Mouse (Mus musculus) neural tube, embryonic 11.5 days (tissue): ENCODE data around the gene Gadd45b. TPM values are rescaled to one million over a fixed set of nuclear protein-coding genes. Genes with fewer than 3 reads are reported as not detected.

Experiments
- ATAC-seq: fragments of 200-750 bp; cut with Nextera tagmentation; 2 replicates; pipeline ENCODE4 v1.8.0; 2017; ENCODE audit warnings: moderate number of reproducible peaks, mild to moderate bottlenecking, moderate TSS enrichment, moderate library complexity; ENCODE audit not compliant: insufficient read depth, low FRiP score, low TSS enrichment
- DNase-seq: peaks from one replicate; pipeline ENCODE4 v3.0.0-alpha.2; 2015; ENCODE audit warnings: low spot score
- H3K27ac ChIP-seq: fragments of 300-500 bp; sonication (generic); 2 replicates; pipeline ENCODE4 v1.5.1; 2014; ENCODE audit warnings: low read depth, mild to moderate bottlenecking, low read length
- H3K27me3 ChIP-seq: fragments of 300-500 bp; sonication (generic); 2 replicates; pipeline ENCODE4 v1.6.1; 2014; ENCODE audit warnings: mild to moderate bottlenecking, low read length, mixed read lengths; ENCODE audit not compliant: control insufficient read depth, insufficient read depth
- H3K36me3 ChIP-seq: fragments of 300-500 bp; sonication (generic); 2 replicates; pipeline ENCODE4 v1.6.1; 2014; ENCODE audit warnings: mild to moderate bottlenecking, low read length, moderate library complexity, mixed read lengths; ENCODE audit not compliant: control insufficient read depth, insufficient read depth
- H3K4me1 ChIP-seq: fragments of 300-500 bp; sonication (generic); 2 replicates; pipeline ENCODE4 v1.6.1; 2014; ENCODE audit warnings: low read length, mixed read lengths; ENCODE audit not compliant: control insufficient read depth, insufficient read depth
- H3K4me2 ChIP-seq: fragments of 300-500 bp; sonication (generic); 2 replicates; pipeline ENCODE4 v1.6.1; 2014; ENCODE audit warnings: low read depth, mild to moderate bottlenecking, moderate library complexity
- H3K4me3 ChIP-seq: fragments of 300-500 bp; sonication (generic); 2 replicates; pipeline ENCODE4 v1.5.1; 2014; ENCODE audit warnings: low read depth, low read length
- H3K9ac ChIP-seq: fragments of 300-500 bp; sonication (generic); 2 replicates; pipeline ENCODE4 v1.6.1; 2014; ENCODE audit warnings: mild to moderate bottlenecking, low read length
- H3K9me3 ChIP-seq: fragments of 300-500 bp; sonication (generic); 2 replicates; pipeline ENCODE4 v1.6.1; 2016; ENCODE audit warnings: low read length; ENCODE audit not compliant: control insufficient read depth
- WGBS: fragments of 180-500 bp; shearing (Covaris S2); extraction: QIAGEN DNeasy Blood & Tissue Kit; methylation state at CpG from one replicate; pipeline ENCODE4 v1.1.7; 2014; 5-methylcytosine and 5-hydroxymethylcytosine counted together
- polyA plus RNA-seq: library from polyadenylated mRNA; unstranded; fragments of >200 nt; fragmentation: Nextera tagmentation; extraction: Ambion mirVana; gene quantifications from 2 replicates; pipeline ENCODE4 v1.2.1, GENCODE M21; 2014

Gadd45b gene
- polyA plus RNA-seq, 1 experiment from 2014 or later: 7.9 TPM

- DNase-seq (no peak), ATAC-seq (no peak)
- H3K4me1 ChIP-seq: peaks cover 10% of the 10 kb centered on the region; the same call in 1 of the 2 replicates
- H3K9me3 ChIP-seq: no peaks in the 10 kb centered on the region
- H3K4me2 ChIP-seq: no peak overlapping the region
- H3K4me3 ChIP-seq: no peak overlapping the region
- WGBS: 95% methylated on average over 4 of the region's 4 CpGs
- H3K9ac ChIP-seq: no peak overlapping the region
- H3K36me3 ChIP-seq: peaks cover 4% of the 10 kb centered on the region
- H3K27me3 ChIP-seq: no peaks in the 10 kb centered on the region
- H3K27ac ChIP-seq: no peak overlapping the region
These were observed 14.1 kb upstream of the Gadd45b start for GRCm38 (mm10) chr10:80915736-80916135.

DNA sequence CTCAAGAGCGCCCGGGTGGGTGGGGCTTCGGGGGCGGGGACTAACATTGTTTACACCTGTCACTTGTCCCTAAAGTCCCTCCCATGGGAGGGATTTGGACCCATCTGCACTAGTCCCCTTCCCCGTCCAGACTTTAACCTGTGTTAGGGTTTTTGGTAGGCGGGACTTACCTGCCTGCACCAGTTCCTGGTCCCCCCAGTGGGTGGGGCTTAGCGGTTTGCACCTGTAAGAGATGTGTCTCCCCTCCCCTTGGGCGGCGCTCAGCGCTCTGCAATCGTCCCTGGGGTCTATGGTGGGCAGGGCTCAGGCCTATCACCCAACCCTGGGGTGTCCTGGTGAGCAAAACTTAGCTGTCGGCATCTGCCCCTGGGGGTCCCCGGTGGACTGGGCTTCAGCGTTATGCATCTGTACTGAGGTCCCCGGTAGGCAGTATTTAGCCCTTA lies 12.5 kb upstream of the Gadd45b start:
- H3K9ac ChIP-seq: peak overlapping the region; percentile 86
- ATAC-seq (no peak), DNase-seq (no peak)
- H3K27ac ChIP-seq: peak overlapping the region; percentile 42
- no peaks in the 10 kb centered on the region for H3K27me3 ChIP-seq
- H3K4me1 ChIP-seq: peaks cover 16% of the 10 kb centered on the region
- WGBS: 2% methylated on average over 15 of the region's 15 CpGs
- H3K9me3 ChIP-seq: no peaks in the 10 kb centered on the region
- peak overlapping the region; percentile 98 for H3K4me2 ChIP-seq
- peak overlapping the region; percentile 97 for H3K4me3 ChIP-seq
- H3K36me3 ChIP-seq: peaks cover 4% of the 10 kb centered on the region

- H3K36me3 ChIP-seq: peaks cover 4% of the 10 kb centered on the region
- H3K4me2 ChIP-seq: peak within 1 kb of the TSS; percentile 98
- WGBS: under 1% methylated on average over 61 of the region's 61 CpGs
- ATAC-seq: peak; percentile 74
- DNase-seq: peak; percentile 85
- peak within 1 kb of the TSS; percentile 86 for H3K9ac ChIP-seq
- H3K27me3 ChIP-seq: no peaks in the 10 kb centered on the region
- H3K9me3 ChIP-seq: no peaks in the 10 kb centered on the region
- peak within 1 kb of the TSS; percentile 97 for H3K4me3 ChIP-seq
- peaks cover 16% of the 10 kb centered on the region for H3K4me1 ChIP-seq
- peak within 1 kb of the TSS; percentile 42 for H3K27ac ChIP-seq
These were observed 12.0 kb upstream of the Gadd45b start, which contains the start of gene Lmnb2 for GRCm38 (mm10) chr10:80917779-80918434. Gene Lmnb2, minus strand, starts transcription at chr10:80918245.

DNA sequence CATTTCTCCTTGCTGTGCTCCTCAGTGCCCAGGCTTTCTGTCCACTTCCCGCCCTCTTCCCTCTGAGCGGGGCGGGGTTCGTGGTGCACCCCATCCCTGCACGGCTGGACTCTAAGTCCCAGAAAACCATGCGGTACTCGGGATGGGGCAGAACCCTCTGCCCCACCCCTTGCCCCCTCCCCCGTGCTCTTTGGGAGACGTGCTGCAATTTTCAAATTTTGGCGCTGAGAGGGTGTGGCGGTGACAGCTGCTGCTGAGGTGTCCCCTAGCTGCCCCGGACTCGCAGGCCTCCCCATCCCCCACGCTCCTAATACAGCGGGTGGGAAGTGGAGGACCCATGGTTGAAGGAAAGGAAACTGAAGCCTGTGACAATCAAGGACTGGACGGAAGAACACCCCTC lies 8.0 kb upstream of the Gadd45b start:
- peak overlapping the region; percentile 37 for H3K4me2 ChIP-seq
- peak overlapping the region; percentile 41 for H3K9ac ChIP-seq
- DNase-seq (peak; percentile 63), ATAC-seq (no peak)
- H3K27ac ChIP-seq: no peak overlapping the region
- peaks cover 10% of the 10 kb centered on the region for H3K4me1 ChIP-seq
- no peaks in the 10 kb centered on the region for H3K9me3 ChIP-seq
- H3K4me3 ChIP-seq: peak overlapping the region; percentile 12
- H3K36me3 ChIP-seq: no peaks in the 10 kb centered on the region
- no peaks in the 10 kb centered on the region for H3K27me3 ChIP-seq
- 7% methylated on average over 16 of the region's 16 CpGs for WGBS

GRCm38 (mm10) chr10:80925472-80925871 lies 4.4 kb upstream of the Gadd45b start:
- ATAC-seq (no peak), DNase-seq (no peak)
- H3K4me3 ChIP-seq: no peak overlapping the region
- H3K27me3 ChIP-seq: peaks cover 4% of the 10 kb centered on the region
- WGBS: 45% methylated on average over 3 of the region's 3 CpGs
- H3K36me3 ChIP-seq: no peaks in the 10 kb centered on the region
- no peak overlapping the region for H3K4me2 ChIP-seq
- no peak overlapping the region for H3K27ac ChIP-seq
- peaks cover 17% of the 10 kb centered on the region for H3K4me1 ChIP-seq
- H3K9me3 ChIP-seq: no peaks in the 10 kb centered on the region
- H3K9ac ChIP-seq: no peak overlapping the region

DNA sequence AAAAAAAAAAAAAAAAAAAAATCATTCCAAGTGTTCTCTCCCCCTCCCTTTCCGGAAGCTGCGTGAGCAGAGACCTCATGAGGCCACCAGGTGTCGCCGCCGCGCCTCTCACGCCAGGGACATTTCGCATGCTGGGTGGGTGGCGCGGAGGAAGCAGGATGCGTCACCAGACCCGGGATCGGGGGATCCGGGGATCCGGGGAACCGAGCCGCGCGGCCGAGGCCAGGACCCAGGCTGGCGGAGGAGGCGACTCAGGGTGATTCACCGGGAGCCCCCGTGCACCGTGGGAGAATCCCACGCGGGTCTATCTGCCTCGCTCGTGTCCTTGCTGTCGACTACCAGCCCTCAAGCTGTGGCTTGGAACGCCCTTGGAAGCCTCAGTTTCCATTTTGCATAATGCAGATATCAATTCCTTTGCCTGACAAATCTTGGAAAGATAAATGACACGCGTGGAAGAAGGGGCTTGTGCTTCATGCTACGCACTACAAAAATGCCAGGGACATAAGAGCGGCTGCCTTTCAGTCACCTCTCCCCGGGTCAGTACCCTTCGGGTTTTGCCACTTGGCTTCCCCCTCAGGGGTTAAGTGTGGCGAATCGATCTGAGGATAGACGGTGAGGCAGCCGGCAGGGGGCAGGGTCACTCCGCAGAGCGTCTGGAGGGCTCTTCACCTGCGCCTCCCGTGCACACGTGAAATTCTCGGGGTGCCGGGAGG lies 1.1 kb upstream of the Gadd45b start:
- no peak overlapping the region for H3K27ac ChIP-seq

DNA sequence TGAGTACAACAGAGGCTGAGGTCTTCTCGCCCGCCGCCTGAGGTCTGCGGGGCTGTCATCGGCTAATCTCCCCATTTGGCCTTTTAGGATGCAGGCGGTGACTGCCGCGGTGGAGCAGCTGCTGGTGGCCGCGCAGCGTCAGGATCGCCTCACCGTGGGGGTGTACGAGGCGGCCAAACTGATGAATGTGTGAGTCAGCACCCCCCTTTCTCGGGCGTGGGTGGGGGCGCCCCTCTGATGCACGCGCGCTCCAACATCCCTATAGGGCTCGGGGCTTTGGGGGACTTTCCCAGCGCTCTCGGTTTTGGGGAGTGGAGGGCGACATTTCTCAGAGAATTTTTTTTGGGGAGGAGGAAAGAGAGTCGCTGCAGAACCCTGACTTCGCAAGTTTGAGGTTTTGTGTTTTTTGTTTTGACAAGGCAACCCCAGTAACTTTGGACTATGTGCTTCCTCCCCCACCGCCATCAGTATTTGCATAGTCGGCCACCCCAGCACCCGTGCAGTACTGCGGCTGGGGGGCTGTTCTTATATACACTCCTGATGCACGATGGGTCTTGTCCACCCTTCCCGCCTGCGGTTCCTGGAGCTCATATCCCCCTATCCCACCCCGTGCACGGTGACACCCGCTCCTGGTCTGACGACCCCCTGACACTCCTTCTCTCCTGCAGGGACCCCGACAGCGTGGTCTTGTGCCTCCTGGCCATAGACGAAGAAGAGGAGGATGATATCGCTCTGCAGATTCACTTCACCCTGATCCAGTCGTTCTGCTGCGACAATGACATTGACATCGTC lies 684 bp downstream of the Gadd45b start:
- peak overlapping the region; percentile 44; the same call in 1 of the 2 replicates for H3K9ac ChIP-seq
- no peak for ATAC-seq
- under 1% methylated on average over 45 of the region's 45 CpGs for WGBS
- peak overlapping the region; percentile 68 for H3K4me2 ChIP-seq
- peaks cover 54% of the 10 kb centered on the region for H3K27me3 ChIP-seq
- DNase-seq: no peak
- H3K36me3 ChIP-seq: no peaks in the 10 kb centered on the region
- H3K4me3 ChIP-seq: peak overlapping the region; percentile 44
- no peak overlapping the region for H3K27ac ChIP-seq
- H3K4me1 ChIP-seq: peaks cover 31% of the 10 kb centered on the region
- no peaks in the 10 kb centered on the region for H3K9me3 ChIP-seq

More for the DNA sequence above, 1.1 kb upstream of the Gadd45b start:
- Histone ChIP-seq H3K4me1 (peaks cover 31% of the 10 kb centered on the region), H3K27me3 (peaks cover 37% of the 10 kb centered on the region), H3K4me3 (peak overlapping the region; percentile 44), H3K4me2 (peak overlapping the region; percentile 86), H3K9ac (peak overlapping the region; percentile 45), H3K36me3 (no peaks in the 10 kb centered on the region), H3K9me3 (no peaks in the 10 kb centered on the region)
- WGBS: under 1% methylated on average over 48 of the region's 48 CpGs
- peak; percentile 92 for DNase-seq
- peak; percentile 42 for ATAC-seq

DNA sequence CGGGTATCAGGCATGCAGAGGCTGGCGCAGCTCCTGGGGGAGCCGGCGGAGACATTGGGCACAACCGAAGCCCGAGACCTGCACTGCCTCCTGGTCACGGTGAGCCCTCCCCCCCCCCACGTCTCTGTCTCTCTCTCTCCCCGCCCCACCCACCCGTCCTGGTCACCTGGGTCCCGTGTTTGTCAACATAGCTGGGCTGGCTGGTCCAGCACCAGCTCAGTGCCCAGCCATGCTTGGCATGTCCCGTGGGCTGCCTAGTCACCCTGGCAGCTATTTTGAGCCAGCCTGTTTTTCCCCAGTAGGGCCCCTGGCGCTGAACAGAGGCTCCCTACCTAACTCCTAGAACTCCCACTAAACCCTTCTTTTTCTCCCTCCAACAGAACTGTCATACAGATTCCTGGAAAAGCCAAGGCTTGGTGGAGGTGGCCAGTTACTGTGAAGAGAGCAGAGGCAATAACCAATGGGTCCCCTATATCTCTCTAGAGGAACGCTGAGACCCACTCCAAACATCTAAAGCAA lies 1.3 kb downstream of the Gadd45b start:
- peak overlapping the region; percentile 68 for H3K4me2 ChIP-seq
- 5% methylated on average over 12 of the region's 14 CpGs for WGBS

More for the DNA sequence above, 1.3 kb downstream of the Gadd45b start:
- DNase-seq (no peak), ATAC-seq (no peak)
- Histone ChIP-seq H3K27ac (no peak overlapping the region), H3K4me1 (peaks cover 36% of the 10 kb centered on the region), H3K4me3 (peak overlapping the region; percentile 44), H3K9ac (no peak overlapping the region), H3K27me3 (peaks cover 61% of the 10 kb centered on the region), H3K36me3 (no peaks in the 10 kb centered on the region), H3K9me3 (no peaks in the 10 kb centered on the region)
